Mouse (Mus musculus) layer of hippocampus, adult 11-12 months (tissue): Measurements from ENCODE around the gene Arl10.
A peak's percentile ranks its signal among the peaks of the same experiment; 100 is the strongest.

Source experiments
- DNase-seq: peaks from one replicate; pipeline ENCODE4 v3.0.0; 2022; ENCODE audit warnings: low spot score

Arl10 gene

DNA sequence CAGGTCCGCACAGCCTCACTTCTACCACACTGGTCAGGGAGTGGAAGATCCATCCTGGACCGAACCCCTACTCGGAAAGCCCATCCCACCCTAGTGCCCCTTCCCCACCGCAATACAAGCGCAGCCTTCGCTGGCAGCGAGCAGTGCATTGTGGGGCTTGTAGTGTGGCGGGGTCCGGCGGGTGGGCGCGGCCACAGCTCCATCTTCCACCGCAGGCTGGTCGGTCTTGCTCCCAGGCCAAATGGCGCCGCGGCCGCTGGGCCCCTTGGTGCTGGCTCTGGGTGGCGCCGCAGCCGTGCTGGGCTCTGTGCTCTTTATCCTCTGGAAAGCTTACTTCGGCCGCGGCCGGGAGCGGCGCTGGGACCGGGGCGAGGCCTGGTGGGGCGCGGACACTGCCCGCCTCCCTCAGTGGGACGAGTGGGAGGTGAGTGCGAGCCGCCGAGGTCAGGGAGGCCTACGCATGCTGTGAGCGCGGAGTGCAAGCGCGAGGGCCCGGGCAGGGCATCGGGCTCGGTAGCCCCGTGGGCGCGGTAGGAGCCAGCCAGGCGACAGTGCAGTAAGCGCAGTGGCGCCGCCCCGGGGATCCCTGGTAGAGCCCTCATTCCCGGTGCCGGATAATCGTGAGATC is at the start of gene Arl10:
Gene Arl10 (plus strand): TSS at position 162 of the 628 bp plus-strand sequence.
- peak; percentile 75 for DNase-seq

DNA sequence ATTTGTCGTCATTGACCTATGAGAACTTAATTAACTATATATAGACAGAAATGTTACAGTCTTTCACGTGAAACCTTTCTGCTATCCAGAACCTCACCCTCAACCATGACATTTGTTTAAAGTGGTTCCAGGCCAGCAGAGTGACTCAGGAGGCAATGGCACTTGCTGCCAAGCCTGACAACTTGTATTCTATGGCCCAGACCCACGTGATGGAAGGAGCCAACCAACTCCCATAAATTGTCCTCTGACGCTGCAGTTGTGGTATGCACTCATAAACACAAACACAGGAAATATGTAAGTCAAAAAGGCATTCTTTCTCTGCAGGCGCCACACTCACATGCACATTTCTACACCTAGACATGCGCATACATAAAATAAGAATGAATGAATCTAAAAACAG is 47.7 kb upstream of the Arl10 start:
- DNase-seq = no peak

DNA sequence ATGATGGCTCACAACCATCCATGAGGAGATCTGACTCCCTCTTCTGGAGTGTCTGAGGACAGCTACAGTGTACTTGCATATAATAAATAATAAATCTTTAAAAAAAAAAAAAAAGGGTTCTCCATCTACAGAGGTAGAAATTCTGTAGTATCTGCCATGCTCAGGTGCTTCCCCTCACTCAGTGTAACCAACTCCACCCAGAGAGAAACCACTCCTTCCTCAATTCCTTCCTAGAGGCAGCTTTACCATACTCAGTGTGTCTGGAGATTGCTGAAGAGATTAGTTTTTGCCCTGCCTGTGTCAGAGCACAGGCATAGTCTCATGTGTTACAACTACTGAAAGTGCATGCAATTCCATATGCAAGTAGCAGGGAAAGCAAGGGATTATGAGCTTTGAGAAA is 42.7 kb upstream of the Arl10 start:
- DNase-seq = no peak

DNA sequence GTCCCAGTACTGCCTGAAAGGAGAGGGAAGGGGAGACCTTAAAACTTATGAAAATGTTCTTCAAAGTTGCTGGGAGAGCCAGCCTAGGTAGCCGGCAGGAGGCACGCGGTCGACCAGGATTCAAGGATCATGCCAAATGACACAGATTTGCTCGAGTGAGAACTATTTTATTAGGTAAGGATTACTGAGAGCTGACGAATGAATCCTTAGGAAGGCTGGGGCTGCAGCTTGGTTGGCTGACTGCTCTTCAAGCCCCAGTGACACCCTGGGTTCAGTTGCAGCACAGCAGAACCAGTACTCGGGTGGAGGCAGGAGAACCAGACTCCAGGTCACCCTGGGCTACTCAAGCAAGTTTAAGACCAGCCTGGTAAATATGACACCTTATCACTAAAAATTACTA is 26.8 kb upstream of the Arl10 start:
- DNase-seq = no peak

DNA sequence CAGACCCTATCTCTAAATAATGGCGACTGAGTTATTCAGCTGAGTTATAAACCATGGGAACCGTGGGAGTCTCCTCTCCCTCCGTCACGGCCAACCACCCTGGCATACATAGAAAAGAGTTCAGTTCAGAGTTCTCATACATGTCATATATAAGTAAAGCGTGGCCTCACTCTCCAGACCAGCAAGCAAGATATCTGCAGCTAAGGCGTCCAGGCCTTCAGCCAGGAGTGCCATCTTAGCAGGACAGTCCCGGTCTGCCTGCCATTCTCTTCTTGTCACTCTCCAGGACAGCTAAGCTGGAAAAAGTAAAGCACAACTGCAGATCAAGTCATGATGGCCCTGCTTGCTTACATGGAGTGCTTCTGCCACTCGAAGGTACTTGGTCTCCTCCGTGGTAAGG is 18.6 kb upstream of the Arl10 start:
- DNase-seq = no peak

DNA sequence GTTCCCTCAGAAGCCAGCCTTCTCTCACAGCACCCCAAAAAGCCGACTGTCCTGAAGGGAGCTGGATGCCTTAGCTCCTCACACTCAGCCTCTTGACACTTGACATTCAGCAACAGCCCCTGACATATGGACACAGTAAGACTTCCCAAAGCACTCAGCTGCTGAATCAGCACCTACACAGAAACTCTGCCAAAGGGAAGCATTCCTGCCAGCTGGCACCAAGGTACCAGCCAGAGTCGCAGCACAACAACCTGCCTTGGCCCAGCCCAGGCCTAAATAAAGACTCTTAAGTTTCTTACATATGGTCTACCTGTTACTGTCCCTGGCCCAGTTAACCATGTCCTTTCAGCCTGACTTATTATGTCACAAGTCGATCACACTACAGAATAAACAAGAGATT is 18.0 kb upstream of the Arl10 start:
- no peak for DNase-seq

DNA sequence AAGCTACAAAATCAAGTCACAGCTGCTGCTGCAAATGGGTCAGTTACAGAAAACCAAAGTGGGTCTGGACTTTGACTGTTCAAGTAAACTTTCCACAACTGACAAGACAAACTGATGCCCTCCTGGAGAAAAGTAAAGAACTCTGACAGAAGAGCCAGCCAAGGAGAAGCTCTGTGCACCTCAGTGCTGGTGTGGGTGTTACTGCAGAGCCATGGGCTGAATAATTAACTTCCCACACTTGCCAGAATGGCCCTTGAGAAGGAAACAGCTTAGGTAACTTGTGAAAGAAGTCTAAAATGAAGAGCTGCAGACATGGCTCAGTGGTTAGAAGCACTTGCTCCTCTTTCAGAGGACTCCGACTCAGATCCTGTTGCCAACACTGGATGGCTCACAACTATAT is 17.2 kb upstream of the Arl10 start:
- DNase-seq = no peak

DNA sequence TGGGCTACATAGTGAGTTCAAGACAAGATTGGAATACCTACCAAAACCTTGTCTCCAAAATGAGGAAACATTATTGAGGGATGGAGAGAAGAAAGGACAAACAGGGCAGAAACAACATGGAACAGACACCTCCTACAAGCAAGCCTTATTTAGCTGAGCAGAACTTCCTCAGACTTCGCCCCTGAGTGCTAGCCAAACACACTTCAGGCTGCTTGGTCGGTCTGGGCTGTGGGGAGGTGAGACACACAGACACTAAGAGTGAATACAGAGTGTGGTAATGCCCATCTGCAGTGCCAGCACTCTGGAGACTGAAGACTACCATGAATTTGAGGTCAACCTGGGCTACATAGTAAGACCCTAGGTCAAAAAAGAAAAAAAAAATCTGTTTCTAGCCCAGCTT is 15.2 kb upstream of the Arl10 start:
- no peak for DNase-seq

DNA sequence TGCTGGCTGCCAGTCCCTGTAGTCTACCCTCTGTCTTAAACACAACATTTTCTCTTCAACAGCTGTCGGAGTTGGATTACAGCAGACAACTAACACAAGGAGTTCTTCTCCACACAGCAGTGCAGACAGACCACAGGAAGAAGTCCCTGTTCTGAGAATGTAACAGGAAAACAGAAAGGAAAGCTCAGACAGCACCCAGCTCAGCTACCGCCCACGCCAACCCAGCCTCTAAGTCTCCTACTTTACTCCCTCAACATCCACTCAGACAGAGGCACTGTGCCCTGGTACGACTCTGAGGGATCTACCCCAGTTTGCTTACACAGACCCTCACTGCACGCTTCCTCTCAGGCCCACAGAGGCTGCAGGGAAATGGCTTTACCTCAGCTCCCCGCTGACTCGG is 14.2 kb upstream of the Arl10 start:
- peak; percentile 47 for DNase-seq

DNA sequence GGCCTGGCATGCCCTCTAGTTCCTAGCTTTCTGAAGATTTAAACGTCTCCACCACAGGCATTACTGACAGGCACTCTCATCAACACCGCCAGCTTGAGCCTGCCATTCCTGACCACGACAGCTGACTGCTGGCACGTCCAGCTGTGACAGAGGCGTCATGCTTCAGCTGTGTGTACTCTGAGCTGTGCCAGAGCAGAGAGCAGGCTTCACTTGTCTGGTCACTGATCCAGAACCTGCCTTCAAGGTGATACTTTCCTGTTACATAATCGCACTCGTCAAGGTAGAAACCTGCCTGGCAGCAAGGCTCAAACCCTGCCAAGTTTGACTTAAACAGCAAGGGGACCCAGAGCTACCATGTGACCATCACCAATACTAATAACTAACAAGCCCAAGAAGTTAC is 12.3 kb upstream of the Arl10 start:
- no peak for DNase-seq

DNA sequence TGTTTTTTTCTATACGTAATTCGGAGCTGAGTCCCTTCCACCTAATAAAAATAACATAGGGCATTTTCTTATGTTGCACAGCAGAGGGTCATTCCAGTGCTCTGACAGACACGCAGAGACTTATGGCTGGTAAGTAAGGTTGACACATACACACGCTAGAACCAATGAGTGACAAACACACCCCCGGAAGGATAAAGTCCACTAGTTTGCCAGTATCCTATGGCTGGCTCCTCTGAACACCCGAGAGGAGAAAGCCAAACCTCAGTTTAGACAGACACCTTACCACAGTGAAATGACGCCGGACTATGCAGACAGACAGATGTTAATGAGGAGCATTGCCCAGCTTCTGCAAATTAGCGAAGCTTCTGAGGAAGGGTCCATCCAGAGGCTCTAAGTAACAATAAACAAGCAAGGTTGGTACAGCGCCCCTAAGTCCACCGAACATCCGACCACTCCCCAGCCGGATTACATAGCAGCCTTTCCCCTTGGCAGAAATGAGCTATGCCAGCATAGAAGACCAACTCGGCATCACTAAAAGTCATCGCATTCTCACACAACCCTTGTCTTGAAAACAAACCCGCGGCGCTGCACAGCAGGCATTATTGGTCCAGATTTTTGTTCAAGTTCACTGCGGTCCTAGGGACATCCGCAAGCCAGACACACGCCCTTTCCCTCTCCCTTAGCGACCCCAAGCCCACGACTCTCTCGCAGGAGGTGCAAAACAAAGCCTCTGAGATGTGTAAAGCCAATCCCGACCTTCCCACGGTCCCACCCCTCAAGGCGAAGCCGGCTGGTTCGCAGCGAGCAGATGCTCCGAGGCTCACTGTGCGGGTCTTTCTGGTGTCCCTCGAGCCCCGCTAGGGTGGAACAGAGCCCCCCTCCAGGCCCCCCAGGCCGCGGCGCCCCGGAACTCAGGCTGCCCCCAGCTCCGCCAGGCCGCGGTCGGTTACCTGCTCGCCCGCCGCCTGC is 10.3 kb upstream of the Arl10 start:
- DNase-seq = no peak

DNA sequence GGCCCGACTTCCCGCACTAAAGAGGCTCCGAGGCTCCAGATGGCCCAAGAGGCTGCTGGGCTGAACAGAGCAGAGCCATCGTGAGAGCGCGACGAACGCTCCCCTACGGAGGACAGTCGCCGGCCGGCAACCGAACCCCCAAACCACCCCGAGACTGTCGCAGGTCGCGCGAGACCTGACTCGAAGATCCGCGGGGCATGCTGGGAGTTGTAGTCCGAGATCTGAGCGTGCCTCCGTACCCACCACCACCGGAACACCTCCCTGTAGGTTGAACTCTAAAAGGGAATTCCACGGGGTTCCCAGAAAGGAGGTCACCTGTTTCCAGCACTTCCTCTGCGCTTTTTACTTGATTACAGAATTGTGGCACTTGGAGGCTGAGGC is 9.6 kb upstream of the Arl10 start, which contains the start of gene 4833439L19Rik:
Gene 4833439L19Rik (minus strand): TSS at position 235 of the 381 bp plus-strand sequence.
- peak; percentile 95 for DNase-seq

DNA sequence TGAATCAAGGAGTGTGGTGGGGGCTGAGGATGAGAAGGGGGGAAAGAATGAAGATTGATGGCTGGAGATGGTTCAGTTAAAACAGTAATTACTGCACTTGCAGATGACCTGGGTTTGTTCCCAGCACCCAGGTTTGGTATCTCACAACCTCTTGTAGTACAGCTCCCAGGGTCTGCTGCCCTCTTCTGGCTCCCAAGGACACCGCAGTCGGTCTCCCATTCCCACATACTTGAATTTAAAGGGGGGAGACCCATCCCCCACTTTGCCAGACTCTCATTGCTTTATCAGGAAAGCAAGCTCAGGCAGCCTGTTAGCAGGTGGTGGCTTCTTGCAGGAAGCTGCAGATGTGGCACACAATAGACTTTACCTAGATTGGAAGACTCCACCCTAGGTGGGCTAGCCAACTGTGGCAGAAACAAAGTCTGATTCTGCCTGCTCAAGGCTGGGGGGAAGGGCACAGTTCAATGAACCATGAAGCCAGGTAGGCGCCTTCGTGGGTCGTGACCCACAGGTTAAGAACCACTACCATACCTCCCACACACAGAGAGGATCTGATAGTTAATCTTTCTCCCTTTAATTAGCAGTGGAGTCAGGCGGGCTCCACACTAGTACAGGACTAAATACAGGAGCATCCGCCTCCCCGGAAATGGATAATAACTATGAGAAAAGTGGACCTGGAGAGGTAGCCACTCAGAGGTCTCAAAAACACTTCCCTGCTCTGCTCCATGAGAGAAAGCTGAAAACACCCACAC is 9.0 kb upstream of the Arl10 start:
- DNase-seq = peak; percentile 64

DNA sequence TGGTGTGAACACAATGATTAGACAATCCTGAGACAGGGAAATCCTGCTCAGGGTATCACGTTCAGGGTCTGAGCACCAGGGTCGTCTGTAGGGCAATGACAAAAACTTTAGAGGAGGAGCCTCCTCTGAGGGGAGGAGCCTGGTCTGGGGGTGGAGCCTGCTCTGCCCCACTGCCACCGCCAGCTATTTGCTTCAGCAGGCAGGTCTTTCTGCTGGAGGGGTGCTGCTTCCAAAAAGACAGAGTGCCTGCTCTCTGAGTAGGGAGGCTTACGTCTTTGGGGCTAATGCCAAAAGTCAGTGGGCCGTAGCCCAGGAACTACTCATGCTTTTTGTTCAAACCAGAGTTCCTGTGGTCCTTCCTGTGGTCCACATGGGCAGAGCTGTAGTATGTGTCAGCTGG is 6.4 kb upstream of the Arl10 start:
- DNase-seq = no peak

DNA sequence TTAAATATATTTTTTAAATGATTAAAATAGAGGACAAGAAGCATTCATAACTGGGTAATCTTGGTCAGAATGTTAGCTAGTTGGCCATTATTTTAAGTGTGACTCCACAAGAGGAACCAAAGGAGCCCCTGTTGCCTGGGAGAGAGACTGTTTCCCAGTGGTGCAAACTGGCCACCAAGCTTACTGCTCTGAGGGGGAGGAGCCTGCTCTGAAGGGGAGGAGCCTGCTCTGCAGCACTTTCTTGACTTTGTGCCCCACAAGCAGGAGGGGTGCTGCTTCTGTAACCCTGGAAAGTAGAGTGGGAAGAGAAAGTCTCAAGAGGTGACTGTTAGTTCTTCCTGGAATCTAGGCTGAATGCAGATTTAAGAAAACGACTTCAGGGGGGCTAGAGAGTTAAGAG is 5.5 kb upstream of the Arl10 start:
- no peak for DNase-seq

DNA sequence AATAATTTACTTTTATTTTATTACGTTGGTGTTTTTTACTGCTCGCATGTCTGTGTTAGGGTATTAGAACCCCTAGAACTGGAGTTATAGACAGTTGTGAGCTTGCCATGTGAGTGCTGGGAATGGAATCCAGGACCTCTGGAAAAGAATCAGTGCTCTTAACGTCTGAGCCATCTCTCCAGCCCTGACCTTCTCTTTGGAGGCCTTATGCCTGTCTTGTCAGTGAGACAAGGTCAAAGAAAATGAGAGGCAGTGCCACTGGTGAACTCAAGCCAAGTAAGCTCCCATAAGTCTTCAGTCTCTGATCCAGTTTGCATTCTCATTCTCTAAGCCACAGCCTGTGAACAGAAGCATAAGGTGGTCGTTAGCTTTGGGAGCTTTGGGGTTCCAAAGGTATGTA is 4.1 kb upstream of the Arl10 start:
- DNase-seq = no peak

DNA sequence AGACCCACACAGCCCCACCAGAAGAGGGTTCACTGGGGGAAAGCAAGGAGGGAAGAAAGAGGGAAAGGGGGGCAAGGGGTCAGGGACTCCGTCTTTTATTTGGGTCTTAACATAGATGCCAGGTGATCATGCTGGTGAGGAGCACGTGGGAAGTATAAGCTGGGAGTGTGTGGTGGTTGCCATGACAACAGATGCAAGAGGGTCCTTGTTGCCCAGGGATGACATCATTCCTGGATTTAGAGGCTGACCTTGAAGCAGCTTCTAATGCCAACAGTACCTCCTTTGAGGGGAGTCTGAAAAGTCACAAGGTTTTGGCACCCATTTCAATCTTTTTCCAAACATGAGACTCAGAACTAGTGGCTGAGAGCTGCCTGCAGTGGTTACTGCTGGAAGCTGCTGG is 3.2 kb upstream of the Arl10 start:
- DNase-seq = no peak

DNA sequence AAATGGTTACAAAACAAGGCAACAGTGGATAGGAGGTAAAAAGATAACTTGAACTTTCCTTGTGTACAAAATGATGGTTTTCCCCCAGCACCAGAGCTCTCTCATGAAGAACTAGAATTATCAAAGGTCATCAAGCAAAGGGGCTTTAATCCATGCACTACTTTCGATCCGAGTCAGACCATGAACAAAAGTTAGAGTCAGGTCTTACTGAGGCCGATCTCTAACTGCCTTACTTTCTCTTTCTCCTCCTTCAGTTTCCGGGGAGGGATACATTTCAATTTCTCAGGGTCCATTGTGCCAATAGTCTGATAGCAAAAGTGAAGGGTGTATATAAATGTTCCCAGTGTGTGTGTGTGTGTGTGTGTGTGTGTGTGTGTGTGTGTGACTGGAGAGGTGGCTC is 2.2 kb upstream of the Arl10 start:
- DNase-seq = no peak

DNA sequence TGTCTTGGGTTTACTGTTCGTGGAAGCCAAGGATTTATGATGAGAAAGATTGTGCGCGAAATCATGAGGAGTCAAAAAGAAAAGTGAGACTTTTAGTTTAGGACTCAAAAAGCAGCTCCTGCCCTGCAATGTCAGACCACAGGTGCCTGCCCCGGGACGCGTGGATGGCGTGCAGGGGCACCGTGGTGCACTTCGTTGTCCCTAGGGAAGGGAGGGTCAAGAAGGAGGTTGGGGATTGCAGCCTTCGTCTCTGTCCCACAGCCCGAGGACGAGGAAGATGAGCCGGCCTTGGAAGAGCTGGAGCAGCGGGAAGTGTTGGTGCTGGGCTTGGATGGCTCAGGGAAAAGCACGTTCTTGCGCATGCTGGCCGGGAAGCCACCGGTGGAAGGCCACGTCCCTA is 674 bp downstream of the Arl10 start:
- no peak for DNase-seq

DNA sequence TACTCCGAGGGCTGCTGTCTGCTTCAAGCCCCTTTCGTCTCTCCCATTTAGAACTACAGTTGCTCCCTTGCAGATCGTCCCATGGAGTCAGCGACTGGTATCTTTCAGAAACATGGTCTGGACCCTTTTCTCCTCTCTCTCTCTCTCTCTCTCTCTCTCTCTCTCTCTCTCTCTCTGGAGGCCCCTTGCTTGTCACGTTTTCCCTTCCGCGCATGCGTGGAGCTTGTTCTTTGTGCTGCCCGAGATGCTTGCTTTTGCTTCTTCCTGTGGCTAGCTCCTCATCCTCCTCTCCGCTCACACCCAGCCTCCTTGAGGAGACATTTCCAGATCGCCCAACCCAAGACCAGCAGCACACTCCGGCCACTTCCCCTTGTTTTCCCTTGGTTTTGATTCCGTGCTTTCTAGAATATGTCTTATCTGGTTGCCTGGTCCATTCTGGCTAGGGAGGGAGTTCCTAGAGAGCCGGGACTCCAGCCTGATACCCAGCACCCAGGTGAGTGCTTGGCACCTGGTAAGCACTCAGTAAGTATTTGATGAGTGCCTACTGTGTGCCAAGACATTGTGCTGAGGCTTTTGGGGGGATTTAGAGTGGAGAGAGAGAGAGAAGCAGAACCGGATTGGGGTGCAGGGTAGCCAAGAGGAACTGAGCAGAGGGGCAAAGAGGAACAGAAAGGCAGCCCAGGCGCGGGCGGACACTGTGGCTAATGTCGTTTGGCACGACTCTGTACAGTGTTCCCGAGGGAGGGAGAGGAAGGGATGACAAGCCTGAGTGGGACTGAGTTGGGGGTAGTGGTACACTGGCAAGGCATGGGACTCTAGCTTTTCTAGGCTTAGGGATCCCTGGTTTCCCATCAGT is 3.1 kb downstream of the Arl10 start:
- DNase-seq = no peak

DNA sequence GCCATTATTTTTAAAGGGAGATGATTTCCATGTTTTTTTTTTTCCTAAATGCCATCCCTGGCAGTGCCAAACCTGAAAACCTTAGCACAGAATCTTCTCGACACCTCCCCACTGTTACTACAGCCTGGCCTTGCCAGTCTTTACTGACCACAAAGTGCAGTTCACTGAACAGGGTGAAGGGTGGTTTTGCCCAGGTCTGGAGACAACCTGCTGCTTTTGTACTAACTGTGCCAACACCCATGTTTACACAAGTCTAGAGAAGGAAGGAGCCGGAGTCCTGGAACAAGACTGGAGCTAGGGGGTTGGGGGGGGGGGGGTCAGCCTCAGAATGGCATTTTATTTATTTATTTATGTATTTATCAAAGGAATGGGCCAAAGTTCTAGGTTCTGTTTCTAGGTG is 6.6 kb downstream of the Arl10 start:
- no peak for DNase-seq

DNA sequence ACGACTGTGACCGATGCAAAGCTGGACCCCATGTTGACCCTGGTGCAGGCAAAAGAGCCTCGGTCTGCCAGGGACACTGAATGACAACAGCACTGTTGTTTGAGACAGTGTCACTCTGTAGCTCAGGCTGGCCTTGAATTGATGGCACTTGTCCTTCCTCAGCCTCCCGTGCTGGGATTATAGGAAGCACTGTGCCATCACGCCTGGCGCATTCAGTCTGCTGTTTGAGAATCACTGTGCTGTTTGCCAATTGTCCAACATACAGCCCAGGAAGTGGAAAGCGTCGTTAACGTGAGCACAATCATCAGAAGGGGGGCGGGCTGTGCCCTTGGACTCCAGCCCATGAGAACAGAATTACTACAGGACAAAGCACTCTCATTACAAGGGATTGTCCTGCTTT is 7.3 kb downstream of the Arl10 start:
- no peak for DNase-seq
